Mouse (Mus musculus) ES-E14 (cell line): ENCODE results near the gene Ust.

Experiments used
- CHD2 ChIP-seq: IDR thresholded peaks from 2 replicates; pipeline ENCODE4 v1.6.1; 2014; ENCODE audit warnings: mild to moderate bottlenecking, low read depth, low read length, inconsistent platforms
- HCFC1 ChIP-seq: IDR thresholded peaks from 2 replicates; pipeline ENCODE4 v1.6.1; 2012; ENCODE audit warnings: low read length, inconsistent platforms, borderline replicate concordance; ENCODE audit not compliant: insufficient read depth
- ZC3H11A ChIP-seq: IDR thresholded peaks from 2 replicates; pipeline ENCODE4 v1.6.1; 2012; ENCODE audit warnings: low read depth, mild to moderate bottlenecking, inconsistent platforms, low read length, borderline replicate concordance
- ZNF384 ChIP-seq: IDR thresholded peaks from 2 replicates; pipeline ENCODE4 v1.6.1; 2012; ENCODE audit warnings: low read depth, low read length, inconsistent platforms

GRCm38 (mm10) chr10:8518141-8519013 lies at the start of gene Ust:
- no peak for TF ChIP-seq CHD2
- TF ChIP-seq ZC3H11A: no peak
- TF ChIP-seq HCFC1: no peak
- no peak for TF ChIP-seq ZNF384
